ENCODE assay signal across 8 mouse cellular contexts in genomic region chr1:37871704-37872103, GRCm38 (mm10). TPM values are rescaled to one million over a fixed set of nuclear protein-coding genes. Genes with fewer than 3 reads are reported as not detected.
DNase-seq lines count a peak whose midpoint lies in the region; ATAC-seq and TF ChIP-seq lines count a peak whose summit lies in the region.

Lipt1 (plus strand) TSS chr1:37871738.

- no peak for TF ChIP-seq CTCF in testis, adult 2 months (IDR thresholded peaks at IDR 0.05; ENCODE audit: control insufficient read depth, insufficient read depth, insufficient replicate concordance, low read depth, low read length)
- no peak for TF ChIP-seq CTCF in brain, embryonic 14.5 days (IDR thresholded peaks at IDR 0.05; ENCODE audit: borderline replicate concordance, extremely low read depth, insufficient read depth, insufficient read length)

- peaks cover 5% of the 10 kb centered on the region for H3K4me1 ChIP-seq in testis, adult 2 months (ENCODE audit: control insufficient read depth, insufficient read depth, low read length)
- H3K4me1 ChIP-seq in heart, embryonic 11.5 days (ENCODE audit: control insufficient read depth, insufficient read depth, low read length) = peaks cover 8% of the 10 kb centered on the region
- peaks cover 4% of the 10 kb centered on the region; the same call in 1 of the 2 replicates for H3K4me1 ChIP-seq in liver, embryonic 11.5 days (replicated peaks; ENCODE audit: control insufficient read depth, insufficient read depth, low read length)

- H3K4me2 ChIP-seq in heart, embryonic 11.5 days = peak within 1 kb of the TSS; percentile 81
- peak within 1 kb of the TSS; percentile 84 for H3K4me2 ChIP-seq in liver, embryonic 11.5 days
- peak within 1 kb of the TSS; percentile 81 for H3K4me2 ChIP-seq in myocyte (ENCODE audit: low read depth)

- ATAC-seq in heart, embryonic 11.5 days (replicated peaks; ENCODE audit: insufficient number of reproducible peaks, low FRiP score, low TSS enrichment) = no peak; the same call in 1 of the 2 replicates
- ATAC-seq in liver, embryonic 11.5 days (replicated peaks; ENCODE audit: low FRiP score) = peak; percentile 54; the same call in 1 of the 2 replicates

- H3K27me3 ChIP-seq in testis, adult 2 months (ENCODE audit: control insufficient read depth, insufficient read depth, low read length) = no peaks in the 10 kb centered on the region
- 0 out of 2 replicates have a peak, but pooled peaks cover 4% of the 10 kb centered on the region for H3K27me3 ChIP-seq in heart, embryonic 11.5 days (ENCODE audit: control insufficient read depth, insufficient read depth, low read length)
- 0 out of 2 replicates have a peak, but pooled peaks cover 2% of the 10 kb centered on the region for H3K27me3 ChIP-seq in liver, embryonic 11.5 days (replicated peaks; ENCODE audit: control insufficient read depth, insufficient read depth, low read length)
- no peaks in the 10 kb centered on the region for H3K27me3 ChIP-seq in myocyte (ENCODE audit: control insufficient read depth, insufficient read depth, insufficient read length)

- DNase-seq in testis, postnatal 14 days (ENCODE audit: low spot score) = no peak
- DNase-seq in brain, embryonic 14.5 days (ENCODE audit: low read depth) = peak; percentile 68
- DNase-seq in liver, embryonic 11.5 days (ENCODE audit: low spot score) = no peak
- DNase-seq in c-Kit-positive CD71-positive TER-119-positive erythroid progenitor cells, embryonic 14.5 days (ENCODE audit: low spot score) = no peak
- DNase-seq in urinary bladder, postnatal 10 days (ENCODE audit: low spot score) = no peak

- H3K36me3 ChIP-seq in testis, adult 2 months (ENCODE audit: control insufficient read depth, insufficient read depth, low read length) = no peaks in the 10 kb centered on the region
- peaks cover 16% of the 10 kb centered on the region for H3K36me3 ChIP-seq in heart, embryonic 11.5 days (ENCODE audit: control insufficient read depth, insufficient read depth, low read length)
- peaks cover 16% of the 10 kb centered on the region for H3K36me3 ChIP-seq in liver, embryonic 11.5 days (ENCODE audit: control insufficient read depth, insufficient read depth, low read length)
- H3K36me3 ChIP-seq in myocyte (ENCODE audit: control insufficient read depth, insufficient read depth) = peaks cover 17% of the 10 kb centered on the region

- no peaks in the 10 kb centered on the region for H3K79me2 ChIP-seq in myocyte (ENCODE audit: control insufficient read depth, insufficient read depth)

- no peak for TF ChIP-seq POLR2A in testis, adult 2 months (IDR thresholded peaks at IDR 0.05; ENCODE audit: control insufficient read depth, low read depth, low read length)
- TF ChIP-seq POLR2A in brain, embryonic 14.5 days (IDR thresholded peaks at IDR 0.05; ENCODE audit: borderline replicate concordance, extremely low read depth, insufficient read depth, insufficient read length, poor library complexity, severe bottlenecking) = no peak
- no peak for TF ChIP-seq POLR2A in myocyte (IDR thresholded peaks at IDR 0.05; ENCODE audit: insufficient read length, low read depth)

- H3K9me3 ChIP-seq in heart, embryonic 11.5 days (replicated peaks; ENCODE audit: control insufficient read depth, low read length) = no peaks in the 10 kb centered on the region
- H3K9me3 ChIP-seq in liver, embryonic 11.5 days (ENCODE audit: control insufficient read depth, low read length) = peaks cover 8% of the 10 kb centered on the region; the same call in 1 of the 2 replicates

- WGBS in heart, embryonic 11.5 days (ENCODE audit: insufficient replicate concordance) = 11% methylated on average over 7 of the region's 7 CpGs
- 16% methylated on average over 7 of the region's 7 CpGs for WGBS in liver, embryonic 11.5 days

- H3ac ChIP-seq in myocyte (ENCODE audit: control insufficient read depth, insufficient read length) = peak within 1 kb of the TSS; percentile 57

- H3K4me3 ChIP-seq in testis, adult 2 months (ENCODE audit: control insufficient read depth, low read depth, low read length) = peak within 1 kb of the TSS; percentile 91
- peak within 1 kb of the TSS; percentile 43 for H3K4me3 ChIP-seq in heart, embryonic 11.5 days (ENCODE audit: low read depth, low read length)
- H3K4me3 ChIP-seq in liver, embryonic 11.5 days (ENCODE audit: low read depth, low read length) = peak within 1 kb of the TSS; percentile 55
- H3K4me3 ChIP-seq in myocyte = peak within 1 kb of the TSS; percentile 42

- peak within 1 kb of the TSS; percentile 30 for H3K9ac ChIP-seq in heart, embryonic 11.5 days (ENCODE audit: low read depth, low read length)
- peak within 1 kb of the TSS; percentile 72 for H3K9ac ChIP-seq in liver, embryonic 11.5 days (ENCODE audit: low read depth, low read length)

- H3K27ac ChIP-seq in testis, adult 2 months (ENCODE audit: control insufficient read depth, insufficient read depth, low read depth, low read length) = peak within 1 kb of the TSS; percentile 84
- peak within 1 kb of the TSS; percentile 83 for H3K27ac ChIP-seq in heart, embryonic 11.5 days (ENCODE audit: low read depth, low read length)
- H3K27ac ChIP-seq in liver, embryonic 11.5 days (ENCODE audit: low read depth, low read length) = peak within 1 kb of the TSS; percentile 67

TF ChIP-seq in myocyte, 11 proteins besides CTCF, POLR2A, EP300 and RAD21:
- TF ChIP-seq TCF3 (IDR thresholded peaks at IDR 0.05; ENCODE audit: insufficient read length, low read depth) = no peak
- no peak for TF ChIP-seq REST (IDR thresholded peaks at IDR 0.05; ENCODE audit: insufficient read depth, insufficient read length)
- TF ChIP-seq E2F4 (IDR thresholded peaks at IDR 0.05; ENCODE audit: insufficient read depth) = no peak
- no peak for TF ChIP-seq MAX (IDR thresholded peaks at IDR 0.05; ENCODE audit: low read depth)
- no peak for TF ChIP-seq POLR2AphosphoS2 (IDR thresholded peaks at IDR 0.05; ENCODE audit: insufficient read length, low read depth)
- TF ChIP-seq MYOG (IDR thresholded peaks at IDR 0.05; ENCODE audit: control insufficient read depth in 1 of 3, insufficient read depth in 1 of 3, insufficient read length in 2 of 3, low read depth in 2 of 3) = no peak
- TF ChIP-seq SRF (IDR thresholded peaks at IDR 0.05; ENCODE audit: control insufficient read depth, insufficient read length, low read depth) = no peak
- no peak for TF ChIP-seq USF1 (IDR thresholded peaks at IDR 0.05; ENCODE audit: low read depth)
- TF ChIP-seq MYOD1 (IDR thresholded peaks at IDR 0.05; ENCODE audit: control insufficient read depth in 1 of 3, insufficient read length in 2 of 3, low read depth in 2 of 3) = no peak
- no peak for TF ChIP-seq CEBPB (IDR thresholded peaks at IDR 0.05; ENCODE audit: insufficient read depth, poor library complexity, severe bottlenecking)
- TF ChIP-seq TCF12 (IDR thresholded peaks at IDR 0.05; ENCODE audit: insufficient read depth, poor library complexity, severe bottlenecking) = no peak

RNA-seq across cellular contexts. Expression of gene Lipt1, which starts in this region (rescaled TPM):
- polyA plus RNA-seq in testis, adult 2 months (2012; rRNA removed) = 2.8 and 3.3 TPM in 2 replicates
- 4.8 and 5.3 TPM in 2 replicates for polyA plus RNA-seq in brain, embryonic 14.5 days (2012; rRNA removed)
- polyA plus RNA-seq in heart, embryonic 11.5 days (2014; fragmentation: Nextera tagmentation; extraction: Ambion mirVana) = 8.3 and 9.9 TPM in 2 replicates
- polyA plus RNA-seq in liver, embryonic 11.5 days (2014; fragmentation: Nextera tagmentation; extraction: Ambion mirVana) = 9.6 and 11.3 TPM in 2 replicates
- 8.3 TPM for polyA plus RNA-seq in myocyte (2012; fragmentation: generic; extraction: Trizol)
